Mouse (Mus musculus): ENCODE measurements around the gene Tgif1. TPM values are rescaled to one million over a fixed set of nuclear protein-coding genes. Genes with fewer than 3 reads are reported as not detected.
"Not testable (repeated sequence)": the region's sequence is repeated elsewhere in the genome, so short reads cannot be mapped to it uniquely, and the experiment has no call there.

The Tgif1 gene
- polyA plus RNA-seq, 1 experiment from 2014 or later = 35.8 TPM

DNA sequence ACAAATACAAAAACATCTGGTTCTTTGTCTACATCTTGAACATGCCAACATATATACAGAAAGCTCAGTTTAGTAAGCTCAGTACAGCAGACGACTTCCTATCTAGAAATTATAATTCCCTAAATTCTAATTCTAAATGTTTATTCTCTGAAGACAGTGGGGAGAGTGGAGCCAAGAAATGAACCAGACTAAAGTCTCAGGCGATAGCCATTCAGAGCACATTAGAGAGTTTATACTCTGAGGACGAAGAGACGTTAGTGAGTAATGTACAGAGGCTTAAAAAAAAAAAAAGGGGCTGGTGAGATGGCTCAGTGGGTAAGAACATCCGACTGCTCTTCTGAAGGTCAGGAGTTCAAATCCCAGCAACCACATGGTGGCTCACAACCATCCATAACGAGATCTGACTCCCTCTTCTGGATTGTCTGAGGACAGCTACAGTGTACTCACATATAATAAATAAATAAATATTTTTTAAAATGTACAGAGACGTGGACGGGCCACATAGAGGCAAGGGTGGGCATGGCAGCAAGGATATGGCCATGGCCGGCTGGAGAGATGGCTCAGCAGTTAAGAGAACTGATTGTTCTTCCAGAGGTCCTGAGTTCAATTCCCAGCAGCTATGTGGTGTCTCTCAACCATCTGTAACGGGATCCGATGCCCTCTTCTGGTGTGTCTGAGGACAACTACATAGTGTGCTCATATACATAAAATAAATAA lies 25.7 kb downstream of the Tgif1 start:
- not testable (repeated sequence) for H3K9ac ChIP-seq; H3K4me3 ChIP-seq; H3K4me2 ChIP-seq; H3K27me3 ChIP-seq (replicated peaks); H3K9me3 ChIP-seq (replicated peaks); H3K36me3 ChIP-seq; H3K4me1 ChIP-seq (replicated peaks); H3K27ac ChIP-seq (ENCODE audit: poor library complexity, severe bottlenecking); ATAC-seq (ENCODE audit: insufficient number of reproducible peaks, low FRiP score)
- 77% methylated on average over 11 of the region's 11 CpGs for WGBS

DNA sequence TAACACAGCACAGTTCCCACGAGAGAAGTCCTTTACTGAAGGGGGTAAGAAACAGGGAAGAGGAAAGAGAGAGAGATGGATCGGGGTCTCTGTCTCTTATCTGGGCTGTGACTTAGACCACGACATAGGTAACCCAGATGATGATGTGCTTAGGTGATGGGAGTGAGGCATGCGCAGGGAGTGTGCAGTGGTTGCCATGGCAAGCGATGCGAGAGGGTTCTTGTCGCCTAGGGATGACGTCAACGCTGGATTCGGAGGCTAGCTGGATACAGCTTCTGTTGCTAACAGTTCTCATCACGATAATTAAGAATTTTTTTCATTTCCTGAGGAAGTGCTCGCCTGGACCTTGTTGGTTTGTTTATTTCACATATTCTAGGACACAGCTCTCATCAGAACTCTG lies 27.1 kb downstream of the Tgif1 start:
- Histone ChIP-seq H3K27ac (ENCODE audit: poor library complexity, severe bottlenecking) (no peak overlapping the region), H3K4me3 (no peak overlapping the region), H3K36me3 (no peaks in the 10 kb centered on the region), H3K9me3 (replicated peaks) (no peaks in the 10 kb centered on the region), H3K27me3 (replicated peaks) (peaks cover 13% of the 10 kb centered on the region; the same call in 1 of the 2 replicates), H3K9ac (no peak overlapping the region), H3K4me2 (no peak overlapping the region), H3K4me1 (replicated peaks) (no peaks in the 10 kb centered on the region)
- WGBS = 75% methylated on average over 12 of the region's 12 CpGs
- ATAC-seq (ENCODE audit: insufficient number of reproducible peaks, low FRiP score) = no peak

DNA sequence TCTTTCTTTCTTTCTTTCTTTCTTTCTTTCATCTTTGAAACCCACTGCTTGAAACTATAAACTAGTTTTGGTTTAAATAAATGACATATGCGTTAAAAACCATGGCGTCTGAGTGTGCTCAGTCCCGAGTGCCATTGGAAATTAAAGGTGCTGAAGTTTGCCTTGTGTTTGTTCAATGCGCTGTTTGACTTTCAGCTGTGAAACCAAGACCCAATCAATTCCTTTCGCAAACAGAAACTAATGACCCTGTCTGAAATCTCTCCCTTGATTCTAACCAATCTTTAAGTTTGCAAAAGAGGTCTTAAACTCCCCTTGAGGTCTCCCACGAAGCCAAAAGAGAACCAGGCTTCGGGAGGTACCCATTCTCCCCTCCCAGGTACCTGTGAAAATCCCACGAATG lies 30.3 kb downstream of the Tgif1 start:
- Histone ChIP-seq H3K36me3 (no peaks in the 10 kb centered on the region), H3K9ac (no peak overlapping the region)
- WGBS = 73% methylated on average over 8 of the region's 8 CpGs

DNA sequence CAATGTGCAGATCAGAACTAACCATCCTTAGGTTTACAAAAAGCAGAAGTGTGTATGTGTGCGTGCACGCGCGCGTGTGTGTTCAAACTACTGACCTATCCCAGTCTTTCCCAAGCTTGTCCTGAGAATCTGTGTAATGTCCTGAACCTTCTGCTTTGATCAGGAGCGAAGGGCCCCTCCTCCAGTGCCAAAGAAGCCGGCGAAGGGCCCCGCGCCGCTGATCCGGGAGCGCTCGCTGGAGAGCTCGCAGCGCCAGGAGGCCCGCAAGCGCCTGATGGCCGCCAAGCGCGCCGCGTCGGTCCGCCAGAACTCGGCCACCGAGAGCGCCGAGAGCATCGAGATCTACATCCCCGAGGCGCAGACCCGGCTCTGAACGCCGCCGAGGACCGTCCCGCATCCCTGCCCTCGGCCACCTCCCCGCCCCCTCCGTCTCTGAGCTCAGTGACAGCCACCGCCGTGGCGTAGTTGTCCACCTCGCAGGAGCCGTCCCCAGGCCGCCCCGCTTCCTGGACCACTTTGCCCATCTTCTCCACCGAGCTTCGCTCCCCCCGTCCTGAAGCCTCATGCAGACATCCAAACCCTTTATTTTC lies 35.4 kb downstream of the Tgif1 start:
- peaks cover 55% of the 10 kb centered on the region for H3K27me3 ChIP-seq (replicated peaks)
- H3K27ac ChIP-seq (ENCODE audit: poor library complexity, severe bottlenecking) = no peak overlapping the region
- no peaks in the 10 kb centered on the region for H3K9me3 ChIP-seq (replicated peaks)
- H3K4me3 ChIP-seq = peak overlapping the region; percentile 57
- 3% methylated on average over 51 of the region's 51 CpGs for WGBS
- H3K4me2 ChIP-seq = peak overlapping the region; percentile 93
- H3K36me3 ChIP-seq = no peaks in the 10 kb centered on the region
- 0 out of 2 replicates have a peak, but pooled peaks cover 4% of the 10 kb centered on the region for H3K4me1 ChIP-seq (replicated peaks)
- ATAC-seq (ENCODE audit: insufficient number of reproducible peaks, low FRiP score) = 0 out of 2 replicates have a peak, but pooled peaks have one; percentile 22
- peak overlapping the region; percentile 61 for H3K9ac ChIP-seq

More for the DNA sequence above, 30.3 kb downstream of the Tgif1 start:
- no peak overlapping the region for H3K4me2 ChIP-seq
- no peak overlapping the region for H3K4me3 ChIP-seq
- no peak for ATAC-seq (ENCODE audit: insufficient number of reproducible peaks, low FRiP score)
- H3K4me1 ChIP-seq (replicated peaks) = 0 out of 2 replicates have a peak, but pooled peaks cover 3% of the 10 kb centered on the region
- H3K27me3 ChIP-seq (replicated peaks) = peaks cover 30% of the 10 kb centered on the region
- no peaks in the 10 kb centered on the region for H3K9me3 ChIP-seq (replicated peaks)
- H3K27ac ChIP-seq (ENCODE audit: poor library complexity, severe bottlenecking) = no peak overlapping the region

DNA sequence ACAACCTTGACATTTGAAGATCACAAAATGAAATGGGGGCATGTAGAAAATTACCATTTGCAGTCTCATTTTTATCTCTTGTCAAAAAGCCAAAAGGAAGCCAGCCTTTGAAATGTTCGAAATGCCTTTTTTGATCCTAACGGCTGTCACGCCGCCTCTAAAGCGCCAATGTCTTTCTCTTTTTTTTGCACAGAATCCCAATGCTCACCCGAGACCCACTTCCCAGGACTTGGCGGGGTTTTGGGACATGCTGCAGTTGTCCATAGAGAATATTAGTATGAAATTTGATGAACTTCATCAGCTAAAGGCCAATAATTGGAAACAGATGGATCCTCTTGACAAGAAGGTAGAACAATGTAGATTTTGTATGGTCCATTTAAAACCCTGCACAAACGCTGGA lies 38.3 kb downstream of the Tgif1 start:
- Histone ChIP-seq H3K4me3 (no peak overlapping the region), H3K36me3 (no peaks in the 10 kb centered on the region), H3K27ac (ENCODE audit: poor library complexity, severe bottlenecking) (no peak overlapping the region), H3K4me1 (replicated peaks) (0 out of 2 replicates have a peak, but pooled peaks cover 4% of the 10 kb centered on the region), H3K9me3 (replicated peaks) (no peaks in the 10 kb centered on the region), H3K4me2 (no peak overlapping the region), H3K27me3 (replicated peaks) (peaks cover 44% of the 10 kb centered on the region), H3K9ac (no peak overlapping the region)
- no peak for ATAC-seq (ENCODE audit: insufficient number of reproducible peaks, low FRiP score)
- 66% methylated on average over 8 of the region's 8 CpGs for WGBS

DNA sequence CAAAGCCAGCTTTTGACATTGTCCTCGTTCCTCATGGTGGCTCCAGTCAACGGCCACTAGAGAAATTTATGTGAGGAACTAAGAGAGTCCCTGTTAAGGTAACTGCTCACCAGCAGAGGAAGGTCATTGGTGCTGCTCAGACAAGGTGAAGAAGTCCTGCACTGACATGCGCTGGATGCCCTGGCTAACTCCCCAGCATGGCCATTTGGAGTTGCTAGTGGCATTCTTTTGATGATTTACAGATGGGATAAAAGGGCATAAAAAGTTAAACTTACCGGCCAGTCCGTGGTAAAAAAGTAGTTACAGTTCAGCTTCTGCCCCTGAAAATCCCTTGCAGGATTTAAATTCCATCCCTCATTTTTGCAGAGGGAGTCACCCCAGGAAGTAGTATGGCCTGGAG lies 42.6 kb downstream of the Tgif1 start:
- H3K9ac ChIP-seq = no peak overlapping the region
- H3K4me1 ChIP-seq (replicated peaks) = no peaks in the 10 kb centered on the region
- H3K27me3 ChIP-seq (replicated peaks) = peaks cover 10% of the 10 kb centered on the region; the same call in 1 of the 2 replicates
- WGBS = 80% methylated on average over 5 of the region's 5 CpGs
- no peak overlapping the region for H3K4me2 ChIP-seq
- H3K9me3 ChIP-seq (replicated peaks) = no peaks in the 10 kb centered on the region
- H3K4me3 ChIP-seq = no peak overlapping the region
- ATAC-seq (ENCODE audit: insufficient number of reproducible peaks, low FRiP score) = no peak
- H3K27ac ChIP-seq (ENCODE audit: poor library complexity, severe bottlenecking) = no peak overlapping the region
- H3K36me3 ChIP-seq = no peaks in the 10 kb centered on the region

DNA sequence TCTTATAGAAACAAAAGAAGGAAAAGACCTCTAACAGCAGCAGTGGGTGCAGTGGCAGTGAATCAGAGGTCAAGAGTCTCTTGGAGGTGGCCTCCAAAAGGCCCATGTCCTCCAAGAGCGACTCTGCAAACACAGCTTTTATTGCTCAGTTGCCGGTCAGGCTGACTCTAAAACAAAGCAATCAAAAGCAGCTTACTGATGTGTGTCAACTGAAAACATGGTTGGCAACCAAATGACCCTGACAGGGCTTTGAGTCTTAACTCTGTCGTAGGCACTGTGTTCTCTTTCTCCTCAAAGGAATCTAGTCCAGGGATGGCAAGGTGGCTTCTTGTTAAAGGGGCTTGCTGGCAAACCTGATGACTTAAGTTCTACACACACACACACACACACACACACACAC lies 43.6 kb downstream of the Tgif1 start:
- no peaks in the 10 kb centered on the region for H3K36me3 ChIP-seq
- 0 out of 2 replicates have a peak, but pooled peaks cover 3% of the 10 kb centered on the region for H3K27me3 ChIP-seq (replicated peaks)
- no peak overlapping the region for H3K4me3 ChIP-seq
- no peak overlapping the region for H3K9ac ChIP-seq
- ATAC-seq (ENCODE audit: insufficient number of reproducible peaks, low FRiP score) = no peak
- H3K4me2 ChIP-seq = no peak overlapping the region
- no peaks in the 10 kb centered on the region for H3K9me3 ChIP-seq (replicated peaks)
- H3K4me1 ChIP-seq (replicated peaks) = no peaks in the 10 kb centered on the region
- WGBS = 68% methylated on average over 3 of the region's 3 CpGs
- H3K27ac ChIP-seq (ENCODE audit: poor library complexity, severe bottlenecking) = no peak overlapping the region

DNA sequence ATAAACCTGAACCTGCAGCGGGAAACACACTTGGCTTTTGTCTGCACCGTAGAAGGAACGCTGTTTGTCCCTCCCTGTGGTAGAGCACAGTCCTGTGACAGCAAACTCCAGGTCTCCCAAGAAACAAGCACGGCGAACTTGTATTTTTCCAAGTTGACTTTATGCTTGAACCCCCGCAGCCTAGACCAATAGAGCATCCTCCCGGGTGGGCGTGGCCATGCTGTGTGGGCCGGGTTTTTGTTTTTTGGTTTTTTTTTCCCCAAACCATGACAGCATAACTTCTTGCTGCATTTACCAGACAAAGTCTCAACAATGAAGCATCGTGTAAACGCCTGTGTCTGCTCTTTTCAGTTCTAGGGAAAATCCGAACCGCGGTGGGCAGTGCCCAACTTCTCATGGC lies 44.5 kb downstream of the Tgif1 start:
- no peak for ATAC-seq (ENCODE audit: insufficient number of reproducible peaks, low FRiP score)
- no peak overlapping the region for H3K9ac ChIP-seq
- no peaks in the 10 kb centered on the region for H3K9me3 ChIP-seq (replicated peaks)
- H3K4me3 ChIP-seq = no peak overlapping the region
- no peak overlapping the region for H3K27ac ChIP-seq (ENCODE audit: poor library complexity, severe bottlenecking)
- no peaks in the 10 kb centered on the region for H3K36me3 ChIP-seq
- 47% methylated on average over 14 of the region's 14 CpGs for WGBS
- no peaks in the 10 kb centered on the region for H3K4me1 ChIP-seq (replicated peaks)
- 0 out of 2 replicates have a peak, but pooled peaks cover 3% of the 10 kb centered on the region for H3K27me3 ChIP-seq (replicated peaks)
- no peak overlapping the region for H3K4me2 ChIP-seq

DNA sequence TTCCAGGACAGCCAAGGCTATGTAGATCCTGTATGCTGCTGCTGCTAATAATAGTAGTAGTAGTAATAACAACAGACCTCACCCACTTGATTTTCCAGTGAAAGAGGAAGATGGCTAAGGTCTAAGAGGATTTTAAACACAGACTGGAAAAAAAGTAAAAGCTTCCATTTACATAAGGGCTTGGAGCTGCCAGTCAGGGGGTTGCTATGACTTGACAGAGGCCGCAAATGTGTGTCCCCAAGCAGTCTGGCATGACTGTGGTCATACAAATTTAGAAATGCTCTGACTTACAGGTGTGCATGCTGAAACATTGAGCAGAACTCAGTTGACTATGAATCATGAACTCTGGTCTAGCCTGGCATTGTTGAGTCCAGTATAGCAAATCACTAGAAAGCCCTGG lies 45.5 kb downstream of the Tgif1 start:
- Histone ChIP-seq H3K36me3 (no peaks in the 10 kb centered on the region), H3K4me3 (no peak overlapping the region), H3K4me1 (replicated peaks) (no peaks in the 10 kb centered on the region), H3K4me2 (no peak overlapping the region), H3K27ac (ENCODE audit: poor library complexity, severe bottlenecking) (no peak overlapping the region), H3K9me3 (replicated peaks) (no peaks in the 10 kb centered on the region), H3K9ac (no peak overlapping the region), H3K27me3 (replicated peaks) (no peaks in the 10 kb centered on the region)
- WGBS = 94% methylated on average over 1 of the region's 1 CpGs
- no peak for ATAC-seq (ENCODE audit: insufficient number of reproducible peaks, low FRiP score)

DNA sequence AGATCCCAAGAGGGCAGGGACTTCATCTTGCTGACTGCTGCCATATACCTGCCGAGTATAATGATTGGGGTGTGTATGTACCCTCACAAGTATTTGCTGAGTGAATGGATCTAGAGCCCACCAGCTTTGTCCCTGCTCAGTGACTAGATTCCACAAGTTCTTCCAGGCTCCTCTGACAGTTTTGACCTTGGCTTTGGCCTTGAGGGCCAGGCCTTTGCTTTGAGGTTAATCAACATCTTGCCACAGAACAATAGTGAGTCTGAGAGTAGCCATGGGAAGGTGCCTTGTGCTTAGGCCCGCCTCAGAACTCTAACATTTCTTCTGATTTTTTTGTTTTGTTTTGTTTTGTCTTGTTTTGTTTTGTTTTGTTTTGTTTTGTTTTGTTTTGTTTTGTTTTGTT lies 46.7 kb downstream of the Tgif1 start:
- Histone ChIP-seq H3K27me3 (replicated peaks) (no peaks in the 10 kb centered on the region), H3K4me1 (replicated peaks) (no peaks in the 10 kb centered on the region), H3K27ac (ENCODE audit: poor library complexity, severe bottlenecking) (no peak overlapping the region), H3K9ac (no peak overlapping the region), H3K4me2 (no peak overlapping the region), H3K4me3 (no peak overlapping the region), H3K36me3 (no peaks in the 10 kb centered on the region), H3K9me3 (replicated peaks) (no peaks in the 10 kb centered on the region)
- 85% methylated on average over 2 of the region's 2 CpGs for WGBS
- ATAC-seq (ENCODE audit: insufficient number of reproducible peaks, low FRiP score) = no peak

DNA sequence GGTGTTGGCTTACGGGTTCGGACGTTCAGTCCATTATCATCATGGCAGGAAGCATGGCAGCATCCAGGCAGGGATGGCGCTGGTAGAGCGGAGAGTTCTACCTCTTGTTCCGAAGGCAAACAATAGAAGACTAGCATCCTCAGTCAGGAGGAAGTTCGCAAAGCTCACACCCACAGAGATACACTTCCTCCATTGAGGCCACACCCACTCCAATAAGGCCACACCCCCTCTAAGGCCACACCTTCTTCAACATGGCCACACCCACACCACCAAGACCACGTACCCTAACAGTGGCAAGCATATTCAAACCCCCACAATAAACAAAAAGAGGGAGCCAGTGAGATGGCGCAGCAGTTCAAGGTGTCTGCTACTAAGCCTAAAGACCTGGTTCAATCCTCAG lies 47.5 kb downstream of the Tgif1 start:
- no peak overlapping the region for H3K9ac ChIP-seq
- no peaks in the 10 kb centered on the region for H3K27me3 ChIP-seq (replicated peaks)
- no peaks in the 10 kb centered on the region for H3K9me3 ChIP-seq (replicated peaks)
- ATAC-seq (ENCODE audit: insufficient number of reproducible peaks, low FRiP score) = no peak
- H3K36me3 ChIP-seq = no peaks in the 10 kb centered on the region
- H3K4me3 ChIP-seq = no peak overlapping the region
- no peak overlapping the region for H3K27ac ChIP-seq (ENCODE audit: poor library complexity, severe bottlenecking)
- no peak overlapping the region for H3K4me2 ChIP-seq
- H3K4me1 ChIP-seq (replicated peaks) = no peaks in the 10 kb centered on the region
- 92% methylated on average over 9 of the region's 9 CpGs for WGBS
